Mouse (Mus musculus): ENCODE measurements around the gene Prkn.

DNA sequence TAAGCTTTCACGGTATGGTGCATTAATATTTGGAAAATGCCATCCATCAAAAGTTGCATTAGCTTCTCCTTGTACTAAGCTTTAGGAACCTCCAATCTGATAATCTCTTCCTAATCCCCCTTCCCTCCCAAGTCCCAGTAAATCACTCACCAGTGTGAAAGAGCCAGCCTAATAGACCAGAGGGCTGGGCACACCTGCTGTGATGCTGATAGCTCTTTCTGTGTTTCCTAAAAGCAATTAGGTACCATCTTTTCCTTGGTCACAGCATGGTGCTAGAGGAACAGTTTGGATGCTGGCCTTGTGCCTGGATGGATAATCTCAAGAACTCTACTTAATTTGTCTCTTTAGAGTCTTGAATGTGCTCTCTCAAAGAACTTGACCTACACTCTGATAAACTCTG, 287.0 kb downstream of the Prkn start:
- TF ChIP-seq CTCF (IDR thresholded peaks at IDR 0.05), result no peak
- TF ChIP-seq EP300 (IDR thresholded peaks at IDR 0.05; ENCODE audit: insufficient read depth, low read depth, low read length), result no peak
